Mouse (Mus musculus) embryonic facial prominence, embryonic 15.5 days (tissue): ENCODE measurements at regions not wholly inside any gene's neighbourhood (a gene's known extent, or its start where the extent isn't known, plus 50 kb on each side); places are given as distances from the start of the nearest gene placed in this dataset.

ENCODE experiments used
- ATAC-seq: fragments of 200-750 bp; cut with Nextera tagmentation; 2 replicates; pipeline ENCODE4 v1.8.0; 2017; ENCODE audit warnings: low read depth, moderate TSS enrichment; ENCODE audit not compliant: insufficient number of reproducible peaks, low FRiP score, low TSS enrichment
- H3K27ac ChIP-seq: fragments of 300-500 bp; sonication (generic); replicated peaks from 2 replicates; pipeline ENCODE4 v1.5.1; 2015; ENCODE audit warnings: mild to moderate bottlenecking, inconsistent platforms
- H3K27me3 ChIP-seq: fragments of 300-500 bp; sonication (generic); 2 replicates; pipeline ENCODE4 v1.6.1; 2015; ENCODE audit warnings: inconsistent platforms
- H3K36me3 ChIP-seq: fragments of 300-500 bp; sonication (generic); 2 replicates; pipeline ENCODE4 v1.6.1; 2015; ENCODE audit warnings: mild to moderate bottlenecking, inconsistent platforms
- H3K4me1 ChIP-seq: fragments of 300-500 bp; sonication (generic); 2 replicates; pipeline ENCODE4 v1.6.1; 2015; ENCODE audit warnings: inconsistent platforms
- H3K4me2 ChIP-seq: fragments of 300-500 bp; sonication (generic); replicated peaks from 2 replicates; pipeline ENCODE4 v1.6.1; 2015; ENCODE audit warnings: mild to moderate bottlenecking, inconsistent platforms
- H3K4me3 ChIP-seq: fragments of 300-500 bp; sonication (generic); replicated peaks from 2 replicates; pipeline ENCODE4 v1.5.1; 2015; ENCODE audit warnings: mild to moderate bottlenecking, inconsistent platforms
- H3K9ac ChIP-seq: fragments of 300-500 bp; sonication (generic); 2 replicates; pipeline ENCODE4 v1.6.1; 2015; ENCODE audit warnings: inconsistent platforms
- H3K9me3 ChIP-seq: fragments of 300-500 bp; sonication (generic); replicated peaks from 2 replicates; pipeline ENCODE4 v1.6.1; 2016; ENCODE audit warnings: inconsistent platforms
- WGBS: fragments of 180-500 bp; shearing (Covaris S2); methylation state at CpG from one replicate; pipeline ENCODE4 v1.1.7; 2015; 5-methylcytosine and 5-hydroxymethylcytosine counted together

DNA sequence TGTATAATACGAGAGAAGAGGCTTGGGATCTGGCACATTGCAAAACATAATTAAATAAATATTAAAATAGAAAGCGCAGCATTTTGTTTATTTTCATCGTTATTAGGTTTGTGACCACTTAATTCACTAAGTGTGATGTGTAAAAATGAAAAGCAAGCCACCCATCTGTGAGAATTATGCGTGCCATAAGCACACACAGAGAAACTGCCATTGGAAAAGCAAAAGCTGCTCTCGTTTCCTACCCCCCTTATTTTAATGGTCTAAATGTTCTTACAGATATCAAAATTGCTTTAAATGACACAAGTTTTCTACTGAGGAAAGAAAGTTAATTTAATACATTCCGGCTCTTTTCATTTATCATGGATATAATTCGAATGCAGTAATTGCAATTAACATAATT is 2780.8 kb upstream of the Gm7489 start:
- Histone ChIP-seq H3K4me2 (peak overlapping the region; percentile 42), H3K9ac (no peak overlapping the region), H3K4me3 (peak overlapping the region; percentile 19; the same call in 1 of the 2 replicates), H3K27ac (no peak overlapping the region), H3K4me1 (peaks cover 3% of the 10 kb centered on the region; the same call in 1 of the 2 replicates), H3K9me3 (no peaks in the 10 kb centered on the region), H3K36me3 (no peaks in the 10 kb centered on the region), H3K27me3 (no peaks in the 10 kb centered on the region)
- no peak for ATAC-seq
- 62% methylated on average over 7 of the region's 7 CpGs for WGBS

DNA sequence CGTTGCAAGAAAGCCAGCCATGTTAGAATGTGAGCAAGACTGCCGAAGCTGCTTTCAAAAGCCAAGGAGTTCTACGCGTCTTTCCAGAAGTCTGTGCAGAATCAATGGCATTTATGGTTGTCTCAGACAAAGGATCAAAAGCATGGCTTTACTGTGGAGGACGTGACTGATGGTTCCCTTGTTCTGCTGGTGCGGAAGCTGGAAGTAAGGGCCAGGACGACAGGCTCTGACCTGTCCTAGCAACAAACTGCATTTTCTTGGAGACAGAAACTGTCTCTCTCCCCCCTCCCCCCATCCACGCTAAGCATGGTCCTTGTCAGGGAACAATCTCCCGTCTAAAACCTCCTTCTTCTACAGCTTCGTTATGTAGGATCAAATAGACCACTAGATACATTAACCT is 2780.3 kb upstream of the Gm7489 start:
- no peaks in the 10 kb centered on the region for H3K36me3 ChIP-seq
- no peak for ATAC-seq

DNA sequence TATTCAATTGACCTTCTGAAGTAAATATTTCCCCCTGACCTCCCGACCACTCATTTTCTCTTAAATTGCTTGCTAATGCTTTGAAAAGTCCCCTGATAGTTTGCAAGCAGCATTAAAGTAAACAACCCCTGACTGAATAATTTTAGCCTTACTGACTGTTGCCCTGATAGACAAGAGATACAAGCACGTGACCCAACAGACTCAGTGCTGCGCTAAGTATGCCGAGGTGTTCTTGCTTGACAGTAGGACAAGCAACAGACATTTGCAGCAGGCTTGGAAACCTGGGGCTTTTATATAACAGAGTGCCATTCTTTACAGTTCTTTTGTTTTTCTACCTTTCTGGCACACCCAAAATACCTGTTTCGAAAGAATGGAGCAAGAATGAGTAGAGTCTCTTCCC is 2779.9 kb upstream of the Gm7489 start:
- Histone ChIP-seq H3K4me1 (peaks cover 3% of the 10 kb centered on the region; the same call in 1 of the 2 replicates), H3K4me3 (no peak overlapping the region), H3K27ac (peak overlapping the region; percentile 63; the same call in 1 of the 2 replicates), H3K9me3 (no peaks in the 10 kb centered on the region), H3K4me2 (peak overlapping the region; percentile 42; the same call in 1 of the 2 replicates), H3K36me3 (no peaks in the 10 kb centered on the region), H3K27me3 (no peaks in the 10 kb centered on the region), H3K9ac (no peak overlapping the region)
- no peak for ATAC-seq
- WGBS: 57% methylated on average over 5 of the region's 5 CpGs

More for the DNA sequence above, 2780.3 kb upstream of the Gm7489 start:
- Histone ChIP-seq H3K9me3 (no peaks in the 10 kb centered on the region), H3K27ac (peak overlapping the region; percentile 63), H3K27me3 (no peaks in the 10 kb centered on the region), H3K4me2 (peak overlapping the region; percentile 42), H3K4me3 (peak overlapping the region; percentile 19), H3K4me1 (peaks cover 3% of the 10 kb centered on the region; the same call in 1 of the 2 replicates), H3K9ac (no peak overlapping the region)
- WGBS: 19% methylated on average over 10 of the region's 10 CpGs

DNA sequence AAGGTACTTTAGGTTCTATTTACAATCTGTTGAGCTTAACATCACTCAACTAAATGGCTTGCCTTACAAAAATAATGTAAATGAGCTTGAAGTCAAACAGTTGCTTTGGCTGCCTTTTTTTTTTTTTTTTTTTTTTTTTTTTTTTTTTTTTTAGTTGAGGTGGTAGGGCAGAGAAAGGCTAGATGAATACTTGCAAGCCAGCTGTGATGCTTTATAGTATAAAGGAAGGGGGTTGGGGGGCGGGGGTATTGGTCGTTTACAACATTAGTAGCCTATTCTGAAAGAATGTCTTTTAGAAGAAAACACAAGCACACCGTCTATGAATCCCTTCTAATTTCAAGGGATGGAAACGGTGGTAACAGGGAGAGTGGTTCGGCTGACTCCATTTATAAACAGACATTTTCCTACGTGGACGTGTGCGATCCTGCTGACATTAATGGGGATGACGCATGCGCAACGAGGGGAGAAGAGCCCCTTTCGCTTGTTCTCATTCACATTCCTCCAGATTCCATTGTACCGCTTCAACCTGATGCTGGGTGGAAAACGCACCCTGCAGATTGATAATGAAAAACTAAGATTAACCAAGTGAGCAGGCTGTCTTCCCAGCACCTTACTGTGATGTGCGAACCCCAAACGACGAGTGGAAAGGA is 2779.2 kb upstream of the Gm7489 start:
- Histone ChIP-seq H3K27me3 (no peaks in the 10 kb centered on the region), H3K9me3 (no peaks in the 10 kb centered on the region), H3K9ac (no peak overlapping the region), H3K4me3 (no peak overlapping the region), H3K36me3 (no peaks in the 10 kb centered on the region), H3K4me1 (peaks cover 3% of the 10 kb centered on the region; the same call in 1 of the 2 replicates), H3K4me2 (no peak overlapping the region), H3K27ac (no peak overlapping the region)
- 75% methylated on average over 17 of the region's 17 CpGs for WGBS
- no peak for ATAC-seq

DNA sequence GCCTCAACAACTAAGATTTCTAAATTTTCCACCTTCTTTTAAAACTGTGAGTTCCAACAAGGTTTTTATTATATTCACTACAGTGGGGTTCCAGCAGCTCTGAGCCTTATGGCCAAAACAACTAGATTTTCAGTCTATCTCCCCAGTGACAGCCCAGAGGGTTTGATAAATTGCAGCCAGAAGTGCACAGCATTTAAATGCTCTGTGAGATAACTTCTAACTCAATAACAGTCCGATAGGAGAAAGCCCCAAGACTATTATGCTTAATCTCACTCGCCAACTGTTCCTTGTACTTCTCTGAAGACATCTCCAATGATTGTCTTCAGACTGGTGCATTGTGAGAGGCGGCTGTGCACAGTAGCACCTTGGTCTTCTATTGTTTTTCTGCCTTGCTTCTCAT is 2774.5 kb upstream of the Gm7489 start:
- Histone ChIP-seq H3K4me2 (no peak overlapping the region), H3K36me3 (no peaks in the 10 kb centered on the region), H3K4me3 (no peak overlapping the region), H3K27ac (no peak overlapping the region), H3K9ac (no peak overlapping the region), H3K27me3 (no peaks in the 10 kb centered on the region), H3K9me3 (no peaks in the 10 kb centered on the region), H3K4me1 (no peaks in the 10 kb centered on the region)
- ATAC-seq: no peak
- 78% methylated on average over 3 of the region's 3 CpGs for WGBS

DNA sequence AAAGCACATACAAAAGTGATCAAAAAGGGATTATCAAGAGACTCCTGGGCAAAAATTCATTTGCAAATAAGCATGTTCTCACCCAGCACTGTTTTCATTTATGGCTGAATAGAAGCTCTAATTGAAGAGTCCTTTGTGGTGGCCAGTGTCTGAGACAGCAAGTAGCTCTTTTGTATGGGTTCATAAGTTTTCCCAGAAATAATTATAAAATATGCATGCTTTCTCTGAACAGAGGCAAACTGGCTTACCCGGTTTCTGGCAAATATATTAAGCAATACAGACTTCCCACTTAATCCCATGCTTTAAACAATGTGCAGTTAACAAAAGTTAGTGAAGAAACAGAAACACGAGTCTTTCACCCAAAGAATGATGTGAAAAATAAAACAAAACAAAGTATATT is 2758.8 kb upstream of the Gm7489 start:
- H3K4me3 ChIP-seq: no peak overlapping the region
- no peaks in the 10 kb centered on the region for H3K4me1 ChIP-seq
- 51% methylated on average over 2 of the region's 2 CpGs for WGBS
- H3K36me3 ChIP-seq: no peaks in the 10 kb centered on the region
- no peak overlapping the region for H3K4me2 ChIP-seq
- no peak for ATAC-seq
- H3K9me3 ChIP-seq: no peaks in the 10 kb centered on the region
- H3K9ac ChIP-seq: no peak overlapping the region
- no peaks in the 10 kb centered on the region for H3K27me3 ChIP-seq
- H3K27ac ChIP-seq: no peak overlapping the region

DNA sequence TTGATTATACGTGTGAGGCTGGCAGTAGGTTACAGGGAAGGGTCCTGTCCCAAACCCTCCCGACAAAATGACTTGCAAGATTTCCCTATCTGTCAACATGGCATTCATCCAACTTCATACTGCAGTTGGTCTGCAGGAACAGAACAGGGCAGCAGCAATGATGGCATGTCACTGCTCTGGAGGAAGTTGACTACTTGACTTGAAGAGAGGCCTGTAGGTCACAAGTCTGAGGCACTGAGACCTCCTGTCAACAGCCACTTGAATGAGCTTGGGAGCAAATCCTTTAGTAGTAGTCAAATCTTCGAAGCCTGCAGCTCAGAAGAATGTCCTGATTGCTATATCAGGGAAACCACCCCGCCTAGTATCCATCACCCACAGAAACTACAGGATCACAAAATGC is 2753.7 kb upstream of the Gm7489 start:
- WGBS: 71% methylated on average over 4 of the region's 4 CpGs
- Histone ChIP-seq H3K9ac (no peak overlapping the region), H3K4me3 (no peak overlapping the region), H3K4me2 (no peak overlapping the region), H3K27me3 (no peaks in the 10 kb centered on the region), H3K36me3 (no peaks in the 10 kb centered on the region), H3K27ac (no peak overlapping the region), H3K9me3 (no peaks in the 10 kb centered on the region), H3K4me1 (no peaks in the 10 kb centered on the region)
- ATAC-seq: no peak

DNA sequence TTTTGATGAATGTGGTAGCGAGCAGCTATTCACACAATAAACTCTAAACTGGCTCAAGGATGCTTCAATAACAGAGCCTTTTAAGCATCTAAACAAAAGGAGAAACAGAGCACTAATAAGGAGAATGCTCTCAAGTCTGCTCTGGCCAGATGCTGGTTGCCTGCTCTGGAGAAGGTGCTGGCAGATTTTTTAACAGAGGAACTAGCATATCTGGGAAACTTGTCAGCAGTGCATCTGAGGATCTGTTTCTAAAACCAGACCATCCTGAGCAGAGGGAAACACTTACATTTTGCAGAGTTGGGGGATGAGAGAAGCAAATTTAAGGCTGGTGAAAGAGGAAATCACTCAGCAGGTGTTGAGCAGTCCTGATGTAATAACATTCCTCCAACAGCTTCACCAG is 2748.6 kb upstream of the Gm7489 start:
- Histone ChIP-seq H3K9me3 (no peaks in the 10 kb centered on the region), H3K36me3 (no peaks in the 10 kb centered on the region), H3K27me3 (no peaks in the 10 kb centered on the region), H3K9ac (no peak overlapping the region), H3K27ac (no peak overlapping the region), H3K4me2 (no peak overlapping the region), H3K4me1 (no peaks in the 10 kb centered on the region), H3K4me3 (no peak overlapping the region)
- WGBS: 84% methylated on average over 1 of the region's 1 CpGs
- ATAC-seq: no peak

DNA sequence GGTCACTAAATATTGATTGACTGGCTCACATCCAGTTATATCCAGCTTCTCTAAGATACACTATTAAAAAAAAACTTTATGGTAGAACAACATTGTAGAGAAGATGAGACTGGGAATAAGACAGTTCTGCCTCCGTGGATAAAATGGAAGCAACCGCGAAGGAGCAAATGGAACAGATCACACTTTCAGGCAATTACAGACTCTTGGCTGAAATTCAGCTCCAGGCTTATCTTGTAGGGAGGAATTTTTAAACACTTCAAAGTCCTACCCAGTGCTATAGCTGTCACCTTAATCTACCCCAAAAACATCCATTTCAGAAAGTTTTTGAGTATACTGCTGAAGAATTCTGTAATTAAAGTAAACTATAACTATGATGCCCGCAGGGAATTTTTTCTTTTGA is 2745.2 kb upstream of the Gm7489 start:
- Histone ChIP-seq H3K36me3 (no peaks in the 10 kb centered on the region), H3K9ac (no peak overlapping the region), H3K27ac (no peak overlapping the region), H3K4me2 (no peak overlapping the region), H3K4me3 (no peak overlapping the region), H3K4me1 (no peaks in the 10 kb centered on the region), H3K27me3 (no peaks in the 10 kb centered on the region), H3K9me3 (no peaks in the 10 kb centered on the region)
- no peak for ATAC-seq
- 56% methylated on average over 4 of the region's 4 CpGs for WGBS

DNA sequence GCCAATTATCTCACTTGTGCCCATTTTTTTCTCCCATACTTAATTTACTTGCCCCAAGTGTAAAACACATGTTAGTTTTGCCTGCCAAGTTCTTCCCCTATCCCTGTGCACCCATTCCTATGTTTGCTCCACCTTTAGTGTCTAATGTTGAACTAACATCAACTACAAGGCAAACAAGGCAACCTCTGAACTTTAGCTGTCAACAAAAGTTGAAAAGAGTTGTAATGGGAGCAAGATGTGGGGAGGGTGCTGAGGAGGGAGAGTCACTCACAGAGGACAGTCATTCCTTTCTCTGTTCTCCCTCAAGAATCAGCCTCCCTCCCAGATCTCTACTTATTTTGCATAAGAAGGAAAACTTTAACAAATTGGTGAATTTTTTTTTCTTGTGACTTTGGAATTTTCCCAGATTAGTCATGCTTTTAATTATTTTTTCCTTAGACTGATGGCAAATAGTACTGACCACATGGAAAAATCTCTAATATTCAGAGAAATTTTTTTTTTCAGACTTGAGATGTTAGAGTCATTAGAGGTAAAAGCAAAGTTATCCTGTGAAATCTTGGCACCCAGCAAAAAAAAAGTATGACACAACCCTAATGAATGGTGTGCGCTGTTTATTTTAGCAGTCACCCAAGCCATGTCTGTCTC is 2710.6 kb upstream of the Gm7489 start:
- WGBS: 89% methylated on average over 1 of the region's 1 CpGs
- no peak overlapping the region for H3K4me2 ChIP-seq
- no peaks in the 10 kb centered on the region for H3K36me3 ChIP-seq
- H3K27ac ChIP-seq: no peak overlapping the region
- no peak for ATAC-seq
- H3K9me3 ChIP-seq: no peaks in the 10 kb centered on the region
- H3K4me3 ChIP-seq: no peak overlapping the region
- H3K4me1 ChIP-seq: no peaks in the 10 kb centered on the region
- no peaks in the 10 kb centered on the region for H3K27me3 ChIP-seq
- H3K9ac ChIP-seq: no peak overlapping the region

DNA sequence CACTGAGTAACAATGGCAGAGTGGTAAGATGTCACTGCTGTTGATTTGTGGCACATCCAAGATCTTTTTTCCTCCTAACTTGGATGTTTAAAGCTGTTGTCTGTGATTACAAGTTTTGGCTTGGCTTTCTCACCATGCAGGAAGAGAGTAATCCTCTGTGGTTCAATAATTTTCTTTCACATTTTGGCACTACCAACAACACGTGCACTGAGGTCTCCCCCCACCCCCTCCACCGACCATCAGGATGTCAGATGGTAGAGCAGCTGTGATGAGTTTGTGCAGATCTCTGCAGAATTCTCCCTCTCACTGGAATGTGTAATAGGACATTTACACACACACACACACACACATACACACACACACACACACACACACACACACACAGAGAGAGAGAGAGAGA is 2708.2 kb upstream of the Gm7489 start:
- ATAC-seq: no peak
- Histone ChIP-seq H3K9ac (no peak overlapping the region), H3K27me3 (no peaks in the 10 kb centered on the region), H3K36me3 (no peaks in the 10 kb centered on the region), H3K27ac (no peak overlapping the region), H3K4me3 (no peak overlapping the region), H3K9me3 (no peaks in the 10 kb centered on the region), H3K4me2 (no peak overlapping the region), H3K4me1 (no peaks in the 10 kb centered on the region)
- 20% methylated on average over 2 of the region's 2 CpGs for WGBS

DNA sequence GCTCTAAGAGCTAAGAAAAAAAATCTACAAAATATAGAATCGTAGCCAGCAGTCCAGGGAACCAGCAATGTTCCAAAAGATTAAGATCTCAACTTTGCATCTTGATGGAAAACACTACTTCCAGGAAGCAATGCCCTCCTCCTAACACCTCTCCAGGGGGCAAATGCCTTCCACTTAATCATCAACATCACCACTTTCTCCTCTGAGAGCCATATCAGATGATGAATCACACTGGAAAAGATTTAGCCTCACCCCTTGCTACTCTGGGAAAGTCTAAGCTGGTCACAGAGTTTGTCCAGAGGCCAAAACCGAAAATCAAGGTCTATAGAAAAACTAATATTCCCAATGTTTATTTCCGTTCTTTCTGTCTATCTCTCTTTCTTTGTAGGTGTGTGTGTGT is 2695.6 kb upstream of the Gm7489 start:
- no peak for ATAC-seq
- no peaks in the 10 kb centered on the region for H3K4me1 ChIP-seq
- WGBS: 78% methylated on average over 3 of the region's 3 CpGs

More for the DNA sequence above, 2695.6 kb upstream of the Gm7489 start:
- H3K27me3 ChIP-seq: no peaks in the 10 kb centered on the region
- H3K36me3 ChIP-seq: no peaks in the 10 kb centered on the region
- H3K9ac ChIP-seq: no peak overlapping the region
- no peak overlapping the region for H3K4me3 ChIP-seq
- H3K4me2 ChIP-seq: no peak overlapping the region
- H3K27ac ChIP-seq: no peak overlapping the region
- 0 out of 2 replicates have a peak, but pooled peaks cover 4% of the 10 kb centered on the region for H3K9me3 ChIP-seq
